Mouse (Mus musculus): ENCODE results near the gene Fuca2.

Fuca2 gene

DNA sequence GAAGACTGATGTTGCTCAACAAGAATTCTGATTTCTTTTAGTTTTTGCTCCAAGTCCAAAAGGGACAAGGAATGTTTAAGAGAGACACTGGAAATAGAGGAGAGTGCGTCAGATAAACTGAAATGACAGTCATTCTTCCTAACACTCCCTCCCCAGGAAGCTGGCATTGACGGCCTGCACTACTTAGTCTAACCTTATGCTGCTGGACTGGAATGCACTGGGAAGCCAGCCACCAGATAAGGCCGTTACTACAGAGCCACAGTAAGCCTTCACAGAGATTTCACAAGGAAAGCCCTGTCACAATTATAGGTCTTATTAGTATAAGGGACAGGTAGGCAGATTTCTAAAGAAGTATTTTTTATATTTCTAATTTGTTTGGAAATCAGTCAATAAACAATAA lies 35.4 kb downstream of the Fuca2 start:
- DNase-seq (ENCODE audit: low spot score in 2 of 2), result no peak

- DNase-seq (ENCODE audit: low spot score in 2 of 2), result no peak
Observed at GRCm38 (mm10) chr10:13536706-13537105, 37.4 kb downstream of the Fuca2 start.

DNA sequence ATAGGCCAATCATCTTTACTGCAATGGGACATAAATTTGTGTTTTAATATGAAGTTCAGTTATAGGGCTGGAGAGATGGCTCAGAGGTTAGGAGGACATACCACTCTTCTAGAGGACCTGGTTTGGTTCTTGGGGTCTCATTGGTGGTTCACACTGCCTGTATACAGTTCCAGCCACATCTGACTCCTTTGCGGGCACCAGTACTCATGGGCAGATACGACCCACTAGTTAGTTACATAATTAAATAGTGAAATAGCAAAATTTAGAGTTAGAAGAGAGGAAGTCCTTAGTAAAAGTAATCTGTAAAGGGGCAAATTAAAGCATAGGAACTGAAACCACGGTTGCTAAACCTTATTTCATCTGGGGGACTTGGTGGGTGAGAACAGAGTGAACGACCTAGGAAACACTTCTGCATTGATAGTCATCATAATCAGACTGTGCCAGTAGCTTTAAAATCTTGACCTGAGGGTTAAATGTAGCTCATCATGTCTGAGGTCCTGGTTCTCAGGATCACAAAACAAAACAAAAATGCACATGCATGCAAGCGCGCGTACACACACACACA lies 40.5 kb downstream of the Fuca2 start:
- DNase-seq (ENCODE audit: low spot score in 2 of 2), result no peak

GRCm38 (mm10) chr10:13541721-13542120 lies 42.4 kb downstream of the Fuca2 start:
- no peak for DNase-seq (ENCODE audit: low spot score in 2 of 2)

- peak; percentile 85 to 91 for DNase-seq (ENCODE audit: low spot score in 2 of 2)
Observed at GRCm38 (mm10) chr10:13552646-13553497, 53.5 kb downstream of the Fuca2 start, which contains the start of the genes Adat2 and Pex3. TSS of gene Adat2 (plus strand) at chr10:13552894. TSS of gene Pex3 (minus strand) at chr10:13553142.

DNA sequence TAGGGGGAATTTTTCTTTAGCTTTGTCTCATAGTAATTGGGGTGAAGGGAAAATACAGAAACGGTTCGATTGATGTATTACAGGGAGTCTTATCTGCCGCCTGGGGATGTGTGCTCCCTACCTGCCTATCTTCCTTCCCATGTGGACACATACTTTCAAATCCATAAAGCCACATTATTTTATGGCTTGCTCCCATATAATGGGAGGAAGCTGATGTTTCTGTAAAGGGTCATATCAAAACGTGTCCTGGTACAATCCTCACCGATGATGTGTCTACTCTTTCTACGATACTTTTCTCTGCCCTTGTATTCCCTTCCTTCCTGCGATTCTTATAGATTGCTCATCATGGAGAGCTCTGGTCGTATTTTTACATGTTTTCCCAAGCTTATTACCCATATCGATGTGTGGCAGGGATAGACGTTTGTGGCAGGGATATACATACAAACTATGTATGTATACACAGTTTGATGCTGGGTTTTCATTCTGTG lies 54.2 kb downstream of the Fuca2 start:
- DNase-seq (ENCODE audit: low spot score in 2 of 2), result no peak

DNA sequence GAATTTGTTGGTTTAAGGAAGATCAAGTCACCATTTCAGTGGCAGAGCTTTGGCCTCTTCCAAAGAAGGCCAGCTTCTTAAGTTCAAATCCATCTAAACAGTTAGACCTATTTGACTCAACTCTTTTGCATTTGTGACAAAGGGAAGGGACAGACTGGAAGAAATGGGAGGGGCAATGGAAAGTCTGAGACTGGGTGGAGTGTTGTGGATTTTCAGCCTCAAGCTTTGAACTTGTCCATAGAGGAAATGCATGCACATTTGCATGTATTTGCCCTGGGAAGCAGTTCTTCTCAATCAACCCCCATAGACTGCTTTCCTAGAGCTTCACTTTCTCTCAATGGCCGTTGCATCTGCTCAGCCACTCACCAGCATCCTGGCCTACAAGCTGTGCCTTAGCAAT lies 55.0 kb downstream of the Fuca2 start:
- no peak for DNase-seq (ENCODE audit: low spot score in 2 of 2)

GRCm38 (mm10) chr10:13560014-13560674 lies 60.8 kb downstream of the Fuca2 start:
- DNase-seq (ENCODE audit: low spot score in 2 of 2), result no peak

- peak; percentile 14 to 71 for DNase-seq (ENCODE audit: low spot score in 2 of 2)
Observed at GRCm38 (mm10) chr10:13564364-13565079, 65.2 kb downstream of the Fuca2 start.

DNA sequence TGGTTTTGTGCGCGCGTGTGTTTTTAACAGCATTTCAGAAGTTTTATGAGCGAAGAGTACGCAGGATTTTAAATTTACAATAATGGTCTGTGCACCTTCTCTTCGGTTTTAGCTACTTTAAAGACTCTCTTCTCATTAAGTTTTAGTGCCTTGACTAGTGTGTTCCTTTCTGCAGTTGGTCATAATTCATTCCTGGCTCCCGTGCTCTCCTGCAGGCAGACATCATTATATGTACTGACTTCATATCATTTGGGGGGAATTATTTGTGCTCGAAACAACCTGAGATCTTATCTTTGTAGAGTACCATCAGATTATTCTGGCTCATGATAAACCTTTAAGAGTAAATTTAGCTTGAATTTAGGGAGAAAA lies 65.7 kb downstream of the Fuca2 start:
- no peak for DNase-seq (ENCODE audit: low spot score in 2 of 2)

DNA sequence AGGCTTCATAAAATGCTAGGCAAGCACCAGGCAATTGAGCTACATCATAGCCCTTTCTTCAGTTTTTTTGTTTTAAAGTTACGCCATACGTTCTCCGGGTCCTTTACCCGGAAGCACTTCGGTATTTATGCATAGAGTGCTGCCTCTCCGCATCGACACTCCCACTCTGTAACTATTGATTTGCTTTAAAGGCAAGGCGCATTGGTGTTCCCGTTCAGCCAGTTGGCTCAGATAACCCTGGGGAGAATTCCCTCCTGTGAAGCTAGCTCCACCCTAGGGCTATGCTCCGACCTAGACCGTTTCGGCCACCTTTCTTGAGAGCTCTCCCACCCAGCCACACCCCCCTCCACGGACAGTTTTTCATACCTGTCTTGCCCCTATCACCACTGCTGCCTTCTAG lies 67.1 kb downstream of the Fuca2 start:
- no peak for DNase-seq (ENCODE audit: low spot score in 2 of 2)

Data from thymus, postnatal 10 days (tissue).